Mouse (Mus musculus): Measurements from ENCODE around the gene Irs2.

- TF ChIP-seq MYOD1 (IDR thresholded peaks at IDR 0.05; ENCODE audit: control insufficient read depth, insufficient read length, low read depth): no peak
- TF ChIP-seq CTCF (IDR thresholded peaks at IDR 0.05; ENCODE audit: control insufficient read depth, insufficient read depth, insufficient read length): no peak
- no peak for TF ChIP-seq USF1 (IDR thresholded peaks at IDR 0.05; ENCODE audit: low read depth)
- TF ChIP-seq CEBPB (IDR thresholded peaks at IDR 0.05; ENCODE audit: low read depth): no peak
Observed at GRCm38 (mm10) chr8:11038367-11038766, 30.1 kb upstream of the Irs2 start.
